Mouse (Mus musculus) large intestine, adult 2 months (tissue): ENCODE results near the gene Lbp. TPM values are rescaled to one million over a fixed set of nuclear protein-coding genes. Genes with fewer than 3 reads are reported as not detected.

Source experiments
- DNase-seq: peaks from one replicate; pipeline ENCODE4 v3.0.0-alpha.2; 2012; ENCODE audit warnings: low read depth, low spot score
- WGBS: fragments of 180-500 bp; shearing (Covaris S2); methylation state at CpG from one replicate; pipeline ENCODE4 v1.1.7; 2018; 5-methylcytosine and 5-hydroxymethylcytosine counted together
- polyA plus RNA-seq: library from polyadenylated mRNA; depleted of rRNA; stranded (reverse); fragments of >200 nt; gene quantifications from 2 replicates; pipeline ENCODE4 v1.2.3, GENCODE M21; 2012

Gene Lbp
- polyA plus RNA-seq, 1 experiment: 11.8 TPM

DNA sequence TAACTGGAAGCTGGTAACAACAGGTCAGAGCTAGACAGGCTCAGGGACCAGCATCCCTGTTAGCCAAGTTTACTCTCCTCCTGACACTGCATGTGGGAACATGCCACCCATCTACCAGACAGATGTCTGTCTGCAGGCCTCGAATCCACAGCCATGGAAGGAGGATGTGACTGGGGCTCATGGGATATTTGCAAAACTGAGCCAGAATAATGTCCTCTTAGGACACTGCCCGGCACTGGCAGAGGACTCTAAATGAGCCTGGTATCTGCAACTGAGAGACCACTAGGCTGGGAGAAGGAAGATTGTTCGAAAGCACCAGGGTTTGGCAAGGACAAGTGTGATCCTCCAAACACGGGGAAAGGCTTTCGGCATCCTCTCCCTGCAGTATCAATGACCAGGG is 49.8 kb downstream of the Lbp start:
- 84% methylated on average over 5 of the region's 5 CpGs for WGBS

DNA sequence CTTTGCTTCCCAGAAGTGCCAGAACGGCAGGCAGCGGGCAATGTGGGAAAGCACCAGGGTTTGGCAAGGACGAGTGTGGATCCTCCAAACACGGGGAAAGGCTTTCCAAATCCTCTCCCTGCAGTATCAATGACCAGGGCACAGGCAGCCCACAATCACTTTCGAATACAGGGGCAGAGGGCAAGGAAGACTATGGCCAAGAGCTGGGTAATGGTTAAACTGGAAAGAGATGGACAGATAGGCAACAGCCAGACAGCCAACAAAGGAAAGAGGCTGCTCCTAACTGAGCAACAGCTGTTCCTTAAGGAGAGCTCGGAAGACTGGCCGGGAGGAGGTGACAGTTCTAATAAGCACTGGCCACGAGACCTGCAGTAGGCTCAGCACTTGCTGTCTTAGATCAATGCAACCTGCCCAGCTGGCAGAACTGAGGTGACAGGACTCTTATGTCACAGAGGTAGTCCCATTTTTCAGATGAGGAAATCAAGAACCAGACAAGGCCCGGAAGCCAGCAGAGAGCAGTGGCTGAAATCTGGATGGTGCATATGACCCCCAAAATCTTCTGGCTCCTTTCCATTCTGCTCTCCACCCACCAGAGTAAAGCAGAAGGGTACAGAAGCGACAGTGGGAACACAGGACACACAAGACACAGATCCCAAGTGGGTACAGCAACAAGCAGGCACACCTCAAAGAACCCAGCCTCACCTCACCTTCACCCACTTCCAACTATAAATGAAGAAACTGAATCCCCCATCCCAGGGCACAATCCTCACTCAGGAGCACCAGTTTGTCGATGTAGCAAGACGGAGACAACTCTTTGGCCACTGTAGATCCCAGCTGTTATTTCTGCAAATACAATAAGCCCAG is 53.7 kb downstream of the Lbp start:
- DNase-seq: no peak
- WGBS: 30% methylated on average over 12 of the region's 12 CpGs

More for the DNA sequence above, 49.8 kb downstream of the Lbp start:
- no peak for DNase-seq

DNA sequence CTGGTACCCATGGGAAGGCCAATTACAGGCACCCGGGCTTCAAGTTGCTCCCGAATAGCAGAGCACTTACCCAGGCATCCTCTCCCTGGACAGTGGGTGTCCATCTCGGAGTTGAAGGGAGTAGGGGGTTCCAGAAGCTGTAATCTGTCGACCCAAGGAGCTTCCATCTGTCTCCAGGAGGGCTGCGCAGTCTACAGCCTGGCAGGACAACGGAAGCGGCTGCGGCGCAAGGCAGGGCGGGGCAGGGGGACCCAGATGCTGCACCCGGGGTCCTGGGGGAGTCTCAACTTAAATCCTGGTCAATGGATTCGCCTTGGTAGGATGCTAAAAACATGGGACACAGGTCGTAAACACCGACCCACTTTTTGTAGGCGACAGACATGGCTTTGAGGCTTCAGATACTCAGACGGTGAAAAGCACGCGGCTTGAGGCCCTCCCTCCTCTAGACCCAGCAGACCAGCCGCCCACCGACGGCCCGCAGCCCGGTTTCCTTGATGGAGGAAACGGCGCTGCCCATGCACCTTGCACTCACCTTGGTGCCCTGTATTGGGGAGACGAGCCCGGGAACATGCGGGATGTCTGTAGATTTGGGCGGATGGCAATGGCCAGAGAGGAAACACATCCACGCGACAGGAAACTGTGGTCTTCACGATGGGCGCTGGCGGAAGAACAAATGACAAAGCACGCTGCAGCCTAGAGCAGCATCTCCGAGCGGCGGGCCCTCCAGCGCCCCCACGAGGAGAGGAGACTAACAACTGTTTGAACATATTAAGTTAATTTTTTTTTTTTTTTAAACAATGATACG is 54.8 kb downstream of the Lbp start:
- DNase-seq: peak; percentile 52
- under 1% methylated on average over 41 of the region's 41 CpGs for WGBS

- 32% methylated on average over 8 of the region's 8 CpGs for WGBS
- no peak for DNase-seq
Observed at GRCm38 (mm10) chr2:158361678-158362320, 55.5 kb downstream of the Lbp start.

GRCm38 (mm10) chr2:158364175-158364574 is 57.9 kb downstream of the Lbp start:
- 56% methylated on average over 4 of the region's 4 CpGs for WGBS
- no peak for DNase-seq

DNA sequence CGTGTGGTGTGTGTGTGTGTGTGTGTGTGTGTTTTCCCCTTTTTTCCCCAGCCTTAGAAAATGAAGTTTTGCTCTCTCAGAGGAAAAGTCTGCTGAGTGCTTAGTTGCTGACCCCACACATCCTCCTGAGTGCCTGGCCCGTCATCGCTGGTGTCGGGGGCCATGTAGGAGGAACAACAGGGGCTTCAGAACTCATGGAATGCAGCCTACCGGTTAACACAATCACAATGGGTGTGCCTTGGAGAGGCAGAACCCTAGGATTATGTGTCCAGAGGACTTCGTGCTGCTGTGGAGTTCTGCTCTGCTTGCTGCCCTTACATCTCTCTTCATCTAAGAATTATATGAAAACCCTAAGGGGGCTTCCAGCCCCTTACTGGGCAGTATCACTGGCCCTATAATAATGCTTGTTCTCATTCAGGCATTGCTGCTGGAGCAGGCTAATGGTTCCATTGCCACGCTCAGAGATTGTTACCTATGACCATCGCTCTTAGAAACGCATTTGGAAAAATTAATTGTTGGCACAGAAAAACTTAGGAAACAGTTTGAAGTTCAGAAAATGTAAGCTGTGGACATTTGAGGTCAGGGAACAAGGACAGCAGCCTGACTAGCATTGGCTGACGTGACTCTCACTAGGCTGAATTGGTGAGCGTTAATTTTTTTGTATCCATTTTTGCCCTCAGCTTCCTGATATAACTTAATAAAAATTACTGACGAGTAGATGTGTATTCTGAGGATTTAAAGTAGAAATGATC is 59.0 kb downstream of the Lbp start:
- no peak for DNase-seq
- WGBS: 79% methylated on average over 12 of the region's 12 CpGs

DNA sequence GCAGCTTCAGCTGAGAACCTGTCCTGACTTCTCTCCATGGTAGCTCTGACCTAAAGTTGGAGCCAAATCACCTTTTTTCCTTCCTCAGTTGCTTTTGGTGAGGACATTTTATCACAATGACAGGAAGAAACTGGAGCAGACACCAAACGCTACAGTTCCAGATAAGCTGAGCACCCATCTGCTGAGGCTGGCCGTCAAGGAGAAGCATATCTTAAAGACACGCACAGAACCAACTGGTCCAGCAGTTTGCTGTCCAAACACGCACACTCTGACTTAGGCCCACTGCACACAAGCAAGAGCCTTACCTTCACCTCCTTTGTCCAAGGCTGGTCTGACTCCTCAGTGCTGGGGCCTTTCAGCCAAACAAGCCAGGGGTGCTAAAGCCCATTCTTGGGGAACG is 61.4 kb downstream of the Lbp start:
- 88% methylated on average over 5 of the region's 5 CpGs for WGBS
- DNase-seq: no peak

DNA sequence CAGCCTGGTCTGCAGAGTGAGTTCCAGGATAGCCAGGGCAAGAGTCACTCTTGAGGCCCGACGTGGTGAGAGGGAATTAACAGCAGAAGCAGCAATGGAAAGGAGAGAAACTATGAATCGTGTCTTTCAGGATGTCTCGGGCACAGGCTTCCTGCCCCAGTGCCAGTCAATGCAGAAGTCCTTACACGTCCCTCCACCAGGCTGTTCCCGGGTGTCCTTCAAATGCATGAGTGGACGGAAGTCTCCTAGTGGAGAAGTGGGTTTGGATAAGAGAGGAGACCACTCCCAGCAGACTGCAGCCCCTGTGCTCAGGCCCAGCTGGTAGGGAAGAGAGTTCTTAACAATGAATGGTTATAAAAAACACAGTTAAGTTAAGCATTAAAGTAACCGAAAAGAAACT is 62.0 kb downstream of the Lbp start:
- 93% methylated on average over 8 of the region's 8 CpGs for WGBS
- no peak for DNase-seq

DNA sequence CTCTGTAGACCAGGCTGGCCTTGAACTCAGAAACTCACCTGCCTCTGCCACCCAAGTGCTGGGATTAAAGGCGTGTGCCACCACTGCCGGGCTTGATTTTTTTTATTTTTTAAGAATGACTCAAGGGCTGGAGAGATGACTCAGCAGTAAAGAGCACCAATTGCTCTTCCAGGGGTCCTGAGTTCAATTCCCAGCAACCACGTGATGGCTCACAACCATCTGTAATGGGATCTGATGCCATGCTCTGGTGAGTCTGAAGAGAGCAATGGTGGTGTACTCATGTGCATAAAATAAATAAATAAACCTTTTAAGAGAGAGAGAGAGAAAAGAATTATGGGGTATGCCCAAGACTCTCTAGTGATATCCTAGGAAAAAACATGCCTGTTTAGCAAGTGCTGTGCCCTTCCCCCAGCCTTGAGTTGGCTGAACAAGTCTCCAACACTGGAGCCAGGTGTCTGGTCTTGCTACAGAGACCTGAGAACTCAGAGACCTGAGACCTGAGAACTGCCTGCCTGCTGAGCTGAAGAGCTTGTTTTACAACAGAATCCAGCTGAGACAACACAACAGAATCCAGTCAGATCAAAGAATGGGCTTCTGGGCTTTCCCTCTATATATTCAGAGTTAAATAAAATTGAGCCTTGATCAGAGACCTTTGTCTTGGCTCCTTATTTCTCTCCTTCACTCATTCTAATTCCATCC is 63.3 kb downstream of the Lbp start:
- DNase-seq: no peak
- WGBS: 82% methylated on average over 3 of the region's 3 CpGs

- DNase-seq: no peak
- 29% methylated on average over 5 of the region's 5 CpGs for WGBS
Observed at GRCm38 (mm10) chr2:158370173-158370550, 63.9 kb downstream of the Lbp start.

DNA sequence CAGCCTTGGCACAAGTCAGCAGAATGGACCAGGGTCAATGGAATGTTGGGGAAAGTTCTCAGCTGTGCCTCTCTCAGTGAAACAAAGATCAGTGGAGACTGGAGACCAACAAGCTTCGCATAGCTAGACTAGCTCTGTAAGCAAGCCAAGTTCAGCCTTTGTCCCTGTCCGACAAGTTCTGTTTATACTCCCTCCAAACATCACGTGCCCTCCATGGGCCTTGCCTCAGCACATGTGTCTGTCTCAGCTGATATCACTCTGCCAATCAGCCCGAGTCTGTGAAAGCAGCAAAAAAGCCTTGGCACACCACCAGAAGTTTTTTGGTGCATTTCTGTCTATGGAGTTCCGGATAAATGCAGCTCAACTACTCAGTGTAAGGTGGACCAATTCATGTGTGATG is 66.8 kb downstream of the Lbp start:
- no peak for DNase-seq
- 37% methylated on average over 5 of the region's 5 CpGs for WGBS

- DNase-seq: no peak
- 70% methylated on average over 7 of the region's 7 CpGs for WGBS
Observed at GRCm38 (mm10) chr2:158373516-158373915, 67.2 kb downstream of the Lbp start.

GRCm38 (mm10) chr2:158375443-158376122 is 69.3 kb downstream of the Lbp start, which contains the start of gene Snhg11:
Snhg11 (plus strand) TSS chr2:158375638.
- WGBS: 5% methylated on average over 36 of the region's 36 CpGs
- DNase-seq: no peak

DNA sequence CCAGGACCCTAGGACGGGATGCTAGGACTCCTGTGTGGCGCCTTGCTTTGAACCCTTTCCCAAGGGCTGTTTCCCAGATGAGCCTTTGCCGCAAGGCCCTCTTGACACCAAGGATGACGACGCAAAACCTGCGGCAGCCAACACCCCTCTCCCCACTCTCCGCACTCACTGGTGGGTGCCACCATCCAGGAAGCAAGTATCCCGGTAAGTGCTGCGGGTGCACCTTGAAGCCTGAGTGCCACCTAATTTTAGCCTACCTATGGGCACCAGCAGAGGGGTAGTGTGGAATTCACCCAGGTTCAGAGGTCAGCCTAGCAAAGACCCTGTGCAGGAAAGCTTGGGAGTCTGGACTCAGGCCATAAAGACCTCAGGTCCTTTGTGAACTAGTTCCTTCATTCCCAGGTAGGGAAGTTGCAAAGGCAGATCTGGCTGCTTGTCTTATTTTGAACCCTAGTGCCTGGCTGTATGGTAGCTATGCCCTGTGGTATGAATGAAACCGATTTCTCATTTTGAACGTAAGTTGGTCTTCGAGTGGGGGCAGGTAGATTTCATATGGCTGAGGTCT is 69.9 kb downstream of the Lbp start:
- DNase-seq: no peak
- 32% methylated on average over 12 of the region's 12 CpGs for WGBS

- DNase-seq: no peak
- WGBS: 50% methylated on average over 7 of the region's 7 CpGs
Observed at GRCm38 (mm10) chr2:158376798-158377197, 70.5 kb downstream of the Lbp start.

DNA sequence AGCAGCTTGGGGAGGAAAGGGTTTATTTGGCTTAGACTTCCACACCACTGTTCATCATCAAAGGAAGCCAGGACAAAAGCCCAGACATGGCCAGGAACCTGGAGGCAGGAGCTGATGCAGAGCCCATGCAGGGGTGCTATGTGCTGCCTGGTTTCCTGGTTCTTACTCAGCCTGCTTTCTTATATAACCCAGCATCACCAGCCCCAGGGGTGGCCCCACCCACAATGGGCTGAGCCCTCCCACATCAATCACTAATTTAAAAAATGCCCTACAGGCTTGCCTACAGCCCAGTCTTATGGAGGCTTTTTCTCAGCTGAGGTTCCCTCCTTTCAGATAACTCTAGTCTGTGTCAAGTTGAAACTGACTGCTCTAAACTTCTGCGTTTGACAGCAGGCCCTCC is 71.5 kb downstream of the Lbp start:
- WGBS: 83% methylated on average over 1 of the region's 1 CpGs

DNA sequence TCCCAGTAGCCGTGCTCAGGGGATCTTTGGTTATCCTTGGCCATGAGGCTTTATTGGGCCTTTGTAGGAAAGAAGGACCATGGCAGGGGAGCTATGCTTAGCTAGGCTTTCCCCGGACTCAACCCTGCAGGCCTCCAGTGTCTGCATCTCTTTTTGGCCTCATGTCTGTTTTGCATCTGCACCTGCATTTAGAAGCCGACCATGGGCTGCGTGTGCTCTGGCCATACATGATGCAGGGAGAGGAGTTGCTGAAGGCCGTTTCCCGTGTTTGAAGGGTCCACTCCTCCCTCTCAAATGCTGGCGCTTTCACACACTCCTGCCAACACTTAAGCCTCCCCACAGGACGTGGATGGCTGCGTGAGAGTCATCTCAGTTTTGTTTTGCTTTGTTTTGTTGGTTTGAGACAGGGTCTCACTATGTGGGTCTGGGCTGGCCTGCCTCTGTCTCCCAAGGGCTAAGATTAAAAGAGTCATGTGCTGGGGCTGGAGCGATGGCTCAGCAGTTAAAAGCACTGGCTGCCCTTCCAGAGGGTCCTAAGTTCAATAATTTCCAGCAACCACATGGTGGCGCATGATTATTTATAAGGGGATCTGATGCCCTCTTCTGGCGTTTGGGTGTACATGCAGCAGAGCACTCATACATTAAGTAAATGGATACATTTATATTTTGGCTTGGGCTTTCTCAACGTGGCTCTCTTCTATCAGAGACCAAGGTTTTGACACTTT is 73.2 kb downstream of the Lbp start:
- peak; percentile 39 for DNase-seq
- 47% methylated on average over 13 of the region's 13 CpGs for WGBS

More for the DNA sequence above, 71.5 kb downstream of the Lbp start:
- no peak for DNase-seq
